Mouse (Mus musculus): ENCODE measurements at regions not wholly inside any gene's neighbourhood (a gene's known extent, or its start where the extent isn't known, plus 50 kb on each side); places are given as distances from the start of the nearest gene placed in this dataset.

DNA sequence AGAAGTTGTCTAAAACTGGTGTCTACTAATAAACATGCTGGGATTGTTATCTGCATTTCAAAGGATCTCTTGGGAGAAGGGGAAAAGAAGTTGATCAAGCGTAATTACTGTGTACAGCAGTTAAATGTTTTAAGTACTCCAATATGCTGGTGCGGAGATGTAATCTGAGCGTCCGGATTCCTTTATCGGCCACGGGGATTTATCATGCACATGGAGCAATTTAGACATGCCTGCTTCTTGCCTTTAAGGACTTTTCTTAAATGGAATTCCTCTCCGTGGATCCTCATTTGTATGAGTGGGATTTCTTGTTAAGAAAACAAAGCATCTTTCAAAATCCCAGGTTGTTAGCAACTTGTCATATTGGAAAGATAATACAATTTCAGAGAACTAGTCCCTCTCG lies 2468.0 kb upstream of the 5930422O12Rik start:
- TF ChIP-seq CTCF (IDR thresholded peaks at IDR 0.05; ENCODE audit: control insufficient read depth, insufficient read depth, low read length), result no peak
- no peak for TF ChIP-seq POLR2A (IDR thresholded peaks at IDR 0.05; ENCODE audit: borderline replicate concordance, control insufficient read depth, low read depth, low read length)

Measured in bone marrow, adult 2 months (tissue).